Mouse (Mus musculus): Measurements from ENCODE around the gene Ift81. TPM values are rescaled to one million over a fixed set of nuclear protein-coding genes. Genes with fewer than 3 reads are reported as not detected.

Gene Ift81
- polyA plus RNA-seq, 1 experiment = 5.6 TPM

GRCm38 (mm10) chr5:122547251-122547714 lies 67.0 kb downstream of the Ift81 start:
- no peaks in the 10 kb centered on the region for H3K79me2 ChIP-seq (ENCODE audit: control insufficient read depth, insufficient read depth)
- H3K4me3 ChIP-seq = no peak overlapping the region
- H3K27me3 ChIP-seq (ENCODE audit: control insufficient read depth, insufficient read depth, insufficient read length) = no peaks in the 10 kb centered on the region
- no peak for TF ChIP-seq POLR2A (IDR thresholded peaks at IDR 0.05; ENCODE audit: insufficient read length, low read depth)
- no peak for TF ChIP-seq E2F4 (IDR thresholded peaks at IDR 0.05; ENCODE audit: insufficient read depth)
- TF ChIP-seq TCF12 (IDR thresholded peaks at IDR 0.05; ENCODE audit: insufficient read depth, poor library complexity, severe bottlenecking) = no peak
- TF ChIP-seq CEBPB (IDR thresholded peaks at IDR 0.05; ENCODE audit: insufficient read depth, poor library complexity, severe bottlenecking) = peak; percentile 93
- TF ChIP-seq TCF3 (IDR thresholded peaks at IDR 0.05; ENCODE audit: insufficient read length, low read depth) = no peak
- H3K4me2 ChIP-seq (ENCODE audit: low read depth) = no peak overlapping the region
- no peaks in the 10 kb centered on the region for H3K36me3 ChIP-seq (ENCODE audit: control insufficient read depth, insufficient read depth)
- no peak overlapping the region for H3ac ChIP-seq (ENCODE audit: control insufficient read depth, insufficient read length)

GRCm38 (mm10) chr5:122543392-122543791 lies 70.9 kb downstream of the Ift81 start:
- Histone ChIP-seq H3K79me2 (ENCODE audit: control insufficient read depth, insufficient read depth) (no peaks in the 10 kb centered on the region), H3K36me3 (ENCODE audit: control insufficient read depth, insufficient read depth) (no peaks in the 10 kb centered on the region), H3K27me3 (ENCODE audit: control insufficient read depth, insufficient read depth, insufficient read length) (no peaks in the 10 kb centered on the region), H3K4me2 (ENCODE audit: low read depth) (no peak overlapping the region), H3ac (ENCODE audit: control insufficient read depth, insufficient read length) (no peak overlapping the region), H3K4me3 (no peak overlapping the region)
- TF ChIP-seq E2F4 (IDR thresholded peaks at IDR 0.05; ENCODE audit: insufficient read depth) (no peak), POLR2A (IDR thresholded peaks at IDR 0.05; ENCODE audit: insufficient read length, low read depth) (no peak), SRF (IDR thresholded peaks at IDR 0.05; ENCODE audit: control insufficient read depth, insufficient read length, low read depth) (no peak), USF1 (IDR thresholded peaks at IDR 0.05; ENCODE audit: low read depth) (no peak), CEBPB (IDR thresholded peaks at IDR 0.05; ENCODE audit: insufficient read depth, poor library complexity, severe bottlenecking) (no peak)

- Histone ChIP-seq H3K79me2 (ENCODE audit: control insufficient read depth, insufficient read depth) (no peaks in the 10 kb centered on the region), H3ac (ENCODE audit: control insufficient read depth, insufficient read length) (no peak overlapping the region), H3K27me3 (ENCODE audit: control insufficient read depth, insufficient read depth, insufficient read length) (no peaks in the 10 kb centered on the region), H3K4me3 (no peak overlapping the region), H3K4me2 (ENCODE audit: low read depth) (no peak overlapping the region), H3K36me3 (ENCODE audit: control insufficient read depth, insufficient read depth) (no peaks in the 10 kb centered on the region)
- TF ChIP-seq MAX (IDR thresholded peaks at IDR 0.05; ENCODE audit: low read depth) (no peak), POLR2A (IDR thresholded peaks at IDR 0.05; ENCODE audit: insufficient read length, low read depth) (no peak), SRF (IDR thresholded peaks at IDR 0.05; ENCODE audit: control insufficient read depth, insufficient read length, low read depth) (no peak), REST (IDR thresholded peaks at IDR 0.05; ENCODE audit: insufficient read depth, insufficient read length) (no peak), TCF12 (IDR thresholded peaks at IDR 0.05; ENCODE audit: insufficient read depth, poor library complexity, severe bottlenecking) (no peak), CEBPB (IDR thresholded peaks at IDR 0.05; ENCODE audit: insufficient read depth, poor library complexity, severe bottlenecking) (no peak), MYOD1 (IDR thresholded peaks at IDR 0.05; ENCODE audit: control insufficient read depth in 1 of 3, insufficient read length in 2 of 3, low read depth in 2 of 3) (no peak), MYOG (IDR thresholded peaks at IDR 0.05; ENCODE audit: control insufficient read depth in 1 of 3, insufficient read depth in 1 of 3, insufficient read length in 2 of 3, low read depth in 2 of 3) (no peak), POLR2AphosphoS2 (IDR thresholded peaks at IDR 0.05; ENCODE audit: insufficient read length, low read depth) (no peak), E2F4 (IDR thresholded peaks at IDR 0.05; ENCODE audit: insufficient read depth) (no peak), USF1 (IDR thresholded peaks at IDR 0.05; ENCODE audit: low read depth) (no peak), TCF3 (IDR thresholded peaks at IDR 0.05; ENCODE audit: insufficient read length, low read depth) (no peak)
Observed at GRCm38 (mm10) chr5:122541871-122542270, 72.4 kb downstream of the Ift81 start.

GRCm38 (mm10) chr5:122538077-122538476 lies 76.2 kb downstream of the Ift81 start:
- TF ChIP-seq CEBPB (IDR thresholded peaks at IDR 0.05; ENCODE audit: insufficient read depth, poor library complexity, severe bottlenecking) = no peak
- no peak for TF ChIP-seq POLR2AphosphoS2 (IDR thresholded peaks at IDR 0.05; ENCODE audit: insufficient read length, low read depth)
- no peak for TF ChIP-seq USF1 (IDR thresholded peaks at IDR 0.05; ENCODE audit: low read depth)
- TF ChIP-seq SRF (IDR thresholded peaks at IDR 0.05; ENCODE audit: control insufficient read depth, insufficient read length, low read depth) = no peak
- Histone ChIP-seq H3ac (ENCODE audit: control insufficient read depth, insufficient read length) (no peak overlapping the region), H3K79me2 (ENCODE audit: control insufficient read depth, insufficient read depth) (no peaks in the 10 kb centered on the region), H3K4me2 (ENCODE audit: low read depth) (no peak overlapping the region), H3K27me3 (ENCODE audit: control insufficient read depth, insufficient read depth, insufficient read length) (no peaks in the 10 kb centered on the region), H3K36me3 (ENCODE audit: control insufficient read depth, insufficient read depth) (no peaks in the 10 kb centered on the region), H3K4me3 (no peak overlapping the region)

GRCm38 (mm10) chr5:122537654-122538053 lies 76.7 kb downstream of the Ift81 start:
- no peaks in the 10 kb centered on the region for H3K27me3 ChIP-seq (ENCODE audit: control insufficient read depth, insufficient read depth, insufficient read length)
- H3K36me3 ChIP-seq (ENCODE audit: control insufficient read depth, insufficient read depth) = no peaks in the 10 kb centered on the region
- no peaks in the 10 kb centered on the region for H3K79me2 ChIP-seq (ENCODE audit: control insufficient read depth, insufficient read depth)
- H3ac ChIP-seq (ENCODE audit: control insufficient read depth, insufficient read length) = no peak overlapping the region
- no peak overlapping the region for H3K4me2 ChIP-seq (ENCODE audit: low read depth)
- no peak overlapping the region for H3K4me3 ChIP-seq
- TF ChIP-seq MYOD1 (IDR thresholded peaks at IDR 0.05; ENCODE audit: control insufficient read depth in 1 of 3, insufficient read length in 2 of 3, low read depth in 2 of 3) (no peak), SRF (IDR thresholded peaks at IDR 0.05; ENCODE audit: control insufficient read depth, insufficient read length, low read depth) (no peak), POLR2AphosphoS2 (IDR thresholded peaks at IDR 0.05; ENCODE audit: insufficient read length, low read depth) (no peak), MYOG (IDR thresholded peaks at IDR 0.05; ENCODE audit: control insufficient read depth in 1 of 3, insufficient read depth in 1 of 3, insufficient read length in 2 of 3, low read depth in 2 of 3) (no peak), USF1 (IDR thresholded peaks at IDR 0.05; ENCODE audit: low read depth) (no peak), TCF3 (IDR thresholded peaks at IDR 0.05; ENCODE audit: insufficient read length, low read depth) (no peak), E2F4 (IDR thresholded peaks at IDR 0.05; ENCODE audit: insufficient read depth) (no peak), CEBPB (IDR thresholded peaks at IDR 0.05; ENCODE audit: insufficient read depth, poor library complexity, severe bottlenecking) (no peak), POLR2A (IDR thresholded peaks at IDR 0.05; ENCODE audit: insufficient read length, low read depth) (no peak), TCF12 (IDR thresholded peaks at IDR 0.05; ENCODE audit: insufficient read depth, poor library complexity, severe bottlenecking) (no peak)
